Mouse (Mus musculus) retina, postnatal 1 day (tissue): ENCODE data around the gene Pdzd4.

ENCODE experiments used
- DNase-seq: peaks from one replicate; pipeline ENCODE4 v3.0.0-alpha.2; 2012

Gene Pdzd4

DNA sequence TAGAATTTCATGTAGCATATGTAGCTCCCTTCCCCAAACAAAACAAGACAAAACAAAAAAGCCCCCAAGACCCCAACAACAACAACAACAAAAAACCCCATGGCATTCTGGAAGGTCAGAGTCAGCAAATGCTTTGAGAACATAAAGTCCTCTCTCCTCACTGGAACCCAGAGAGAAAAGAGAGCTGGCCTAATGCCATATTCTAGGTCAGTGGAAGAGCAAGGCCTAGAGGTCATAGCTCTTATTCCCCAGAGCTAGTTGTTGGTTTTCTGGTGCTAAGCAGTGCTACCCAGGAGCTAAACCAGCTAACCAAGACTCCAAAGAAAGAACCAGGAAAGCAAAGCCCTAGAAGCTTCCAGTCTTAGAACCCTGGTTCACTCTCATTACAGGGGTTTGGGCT is 39.1 kb downstream of the Pdzd4 start:
- DNase-seq, result no peak

GRCm38 (mm10) chrX:73782227-73782626 is 42.5 kb downstream of the Pdzd4 start:
- DNase-seq, result no peak

- no peak for DNase-seq
Observed at GRCm38 (mm10) chrX:73774802-73775483, 49.8 kb downstream of the Pdzd4 start.

DNA sequence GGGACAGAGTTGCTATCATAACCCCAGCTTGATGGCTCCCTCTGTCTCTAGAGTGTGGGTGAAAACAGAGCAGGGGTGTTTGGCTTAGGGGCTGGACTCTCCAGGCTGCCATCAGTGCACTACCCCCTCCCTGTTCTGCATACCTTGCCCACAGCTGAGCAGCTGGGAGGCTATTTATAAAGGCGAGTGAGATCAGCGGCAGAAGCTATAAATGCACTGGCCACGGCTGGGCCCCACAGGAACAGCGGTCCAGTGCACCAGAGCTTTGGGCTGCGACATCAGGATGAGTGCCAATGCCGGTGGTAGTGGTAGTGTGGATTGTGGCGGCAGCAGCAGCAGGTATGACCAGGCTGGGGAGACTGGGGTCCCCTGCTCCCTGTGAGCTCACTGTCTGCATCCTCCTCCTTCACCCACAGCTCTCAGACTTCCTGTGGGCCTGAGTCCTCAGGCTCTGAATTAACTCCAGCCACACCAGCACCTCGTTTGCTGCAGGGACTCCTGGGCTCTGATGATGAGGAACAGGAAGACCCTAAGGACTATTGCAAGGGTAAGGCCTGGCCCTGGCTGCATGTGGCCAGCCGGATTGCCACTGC is 50.5 kb downstream of the Pdzd4 start, which contains the start of gene Srpk3:
Gene Srpk3, plus strand, starts transcription at position 238 of the 593 bp plus-strand sequence.
- no peak for DNase-seq

DNA sequence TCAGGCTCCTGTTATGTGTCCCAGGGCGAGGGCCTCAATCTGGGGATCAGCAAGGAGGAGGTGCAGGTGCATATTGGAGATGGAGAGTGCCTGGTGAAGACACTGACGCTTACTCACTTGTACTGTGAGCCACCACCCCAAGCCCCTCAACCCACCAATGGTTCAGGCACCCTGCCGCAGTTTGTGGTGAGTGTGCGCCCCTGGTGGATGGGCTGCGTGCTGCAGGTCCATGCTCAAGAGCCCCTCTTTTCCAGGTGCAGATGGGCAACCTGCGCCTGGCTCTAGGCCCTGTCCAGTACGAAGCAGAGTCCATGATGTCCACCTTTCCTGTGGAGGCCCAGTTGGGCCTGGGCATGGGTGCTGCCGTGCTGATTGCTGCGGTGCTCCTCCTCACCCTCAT is 57.5 kb downstream of the Pdzd4 start:
- peak; percentile 27 for DNase-seq

DNA sequence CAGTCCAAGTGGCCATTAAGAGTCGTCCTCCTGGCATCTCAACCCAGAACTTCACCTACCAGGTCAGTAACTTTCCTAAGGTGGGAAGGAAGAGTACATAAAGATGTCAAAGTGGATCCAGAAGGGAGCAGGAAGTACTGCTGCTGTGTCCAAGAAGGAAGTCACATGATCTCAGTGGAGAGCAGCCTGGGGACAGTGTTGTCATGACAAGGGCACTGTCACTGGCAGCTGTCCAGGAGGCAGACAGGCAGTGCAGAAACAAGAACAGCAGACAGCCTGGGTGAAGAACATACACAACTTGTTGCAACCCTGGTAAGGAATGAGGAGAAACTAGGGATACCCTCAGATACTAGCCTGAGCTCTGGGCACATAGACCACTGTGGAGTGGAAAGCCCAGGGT is 59.5 kb downstream of the Pdzd4 start:
- DNase-seq, result peak; percentile 42

- no peak for DNase-seq
Observed at GRCm38 (mm10) chrX:73758611-73759290, 66.0 kb downstream of the Pdzd4 start.

DNA sequence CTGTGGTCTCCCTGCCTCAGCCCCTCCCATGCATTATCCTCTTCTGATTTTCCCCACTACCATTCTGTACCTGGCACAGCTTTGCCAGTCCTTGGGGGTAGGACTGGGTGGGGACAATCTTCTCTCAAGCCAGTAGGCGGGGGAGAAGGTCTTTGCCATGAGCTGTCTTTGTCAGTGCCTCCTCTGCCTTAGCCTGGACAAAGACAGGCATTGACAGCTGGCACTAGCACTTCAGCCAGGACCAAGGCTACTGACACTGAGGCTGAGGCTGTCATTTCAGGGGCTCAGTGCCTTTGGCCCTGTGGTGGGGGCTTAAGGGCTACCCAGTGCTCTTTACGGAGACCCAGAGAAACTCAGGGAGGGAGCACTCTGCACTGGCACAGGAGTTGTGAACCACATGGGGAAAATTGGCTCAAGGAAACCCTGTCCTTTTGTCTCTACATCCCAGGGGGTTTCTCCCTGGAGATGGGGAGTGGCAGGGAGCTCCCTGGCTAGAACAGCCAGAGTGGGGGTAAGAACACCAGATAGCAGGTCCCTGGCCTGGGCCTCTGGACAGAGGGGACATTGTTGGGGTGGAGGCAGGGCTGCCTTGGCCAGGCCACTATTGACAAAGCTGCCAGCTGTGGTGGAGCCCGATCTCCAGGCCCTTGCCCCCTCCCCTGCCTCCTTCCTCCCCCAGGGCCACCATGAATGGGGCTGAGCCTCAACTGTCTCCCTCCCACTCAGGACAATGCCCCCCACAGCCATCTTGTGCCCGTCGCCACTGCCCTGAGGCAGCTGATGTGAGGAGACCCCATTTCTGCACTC is 68.2 kb downstream of the Pdzd4 start, which contains the start of gene Plxnb3:
Gene Plxnb3, plus strand, starts transcription at position 757 of the 807 bp plus-strand sequence.
- no peak for DNase-seq

DNA sequence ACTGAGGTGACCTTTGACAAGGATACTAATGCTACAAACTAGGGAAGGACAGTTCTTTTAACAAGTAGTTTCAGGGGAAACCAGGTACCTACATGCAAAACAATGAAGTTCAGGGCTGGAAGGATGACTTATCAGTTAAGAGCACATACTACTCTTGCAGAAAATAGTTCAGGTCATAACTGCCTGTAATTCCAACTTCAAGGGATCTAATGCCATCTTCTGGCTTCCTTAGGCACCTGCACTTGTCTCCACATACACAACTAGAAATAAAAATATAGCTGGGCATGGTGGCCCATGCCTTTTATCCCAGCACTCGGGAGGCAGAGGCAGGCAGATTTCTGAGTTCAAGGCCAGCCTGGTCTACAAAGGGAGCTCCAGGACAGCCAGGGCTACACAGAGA is 75.8 kb downstream of the Pdzd4 start:
- DNase-seq, result no peak

GRCm38 (mm10) chrX:73744774-73745481 is 79.8 kb downstream of the Pdzd4 start:
- DNase-seq, result no peak
